Mouse (Mus musculus): ENCODE measurements around the gene Samd4b.

DNA sequence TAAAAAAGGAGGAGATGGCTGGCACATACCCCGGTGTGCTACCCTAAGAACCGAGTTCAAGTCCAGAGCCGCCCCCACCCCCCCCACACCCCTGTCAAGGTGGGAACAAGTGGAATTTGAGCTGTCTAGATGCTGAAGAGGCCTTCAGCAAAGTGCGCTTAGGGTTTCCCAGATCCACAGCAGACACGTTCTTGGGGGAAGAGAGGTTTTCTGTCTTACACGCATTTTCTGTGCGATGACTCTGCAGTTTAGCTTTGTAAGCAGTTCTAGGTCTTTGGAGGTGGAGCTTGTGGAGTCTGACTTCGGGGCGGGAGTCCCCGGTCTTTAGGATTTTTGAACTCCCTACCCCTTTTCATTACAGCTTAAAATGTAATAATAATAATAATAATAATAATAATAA, 33.1 kb upstream of the Samd4b start, which contains the start of gene Acp7:
- TF ChIP-seq GATA1 (IDR thresholded peaks at IDR 0.05; ENCODE audit: low read length): no peak
- no peak for TF ChIP-seq TAL1 (IDR thresholded peaks at IDR 0.05; ENCODE audit: low read length)
